Mouse (Mus musculus) spleen, adult 2 months (tissue): ENCODE results near the gene Spata22.

Experiments used
- CTCF ChIP-seq: fragments of 200-500 bp; IDR thresholded peaks from 2 replicates; pipeline ENCODE4 v1.5.1; 2011; ENCODE audit warnings: mild to moderate bottlenecking, inconsistent platforms; ENCODE audit not compliant: insufficient read depth, insufficient read length, insufficient replicate concordance; ENCODE audit errors: extremely low read depth
- POLR2A ChIP-seq: fragments of 200-500 bp; IDR thresholded peaks from 2 replicates; pipeline ENCODE4 v1.6.1; 2011; ENCODE audit warnings: low read depth, low read length, inconsistent platforms

DNA sequence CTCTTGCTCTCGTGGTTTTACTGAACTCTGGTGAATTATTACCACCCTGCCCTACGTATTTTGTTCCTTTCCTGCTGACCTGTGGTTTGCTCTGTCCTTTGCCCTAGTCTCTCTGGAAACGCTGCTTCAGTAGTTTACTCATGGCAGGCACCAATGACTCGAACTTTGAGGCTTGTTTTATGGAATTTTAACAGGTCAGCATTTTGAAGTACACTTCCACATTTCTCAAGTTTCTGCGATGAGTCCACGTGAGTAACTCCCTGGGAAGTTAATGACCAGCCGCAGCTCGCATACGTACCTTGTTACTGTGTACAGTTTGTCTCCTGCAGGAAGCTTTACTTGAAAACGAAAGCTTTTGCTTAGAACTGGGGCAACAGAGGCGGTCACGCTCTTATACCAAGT, 3.1 kb upstream of the Spata22 start:
- TF ChIP-seq CTCF = no peak
- no peak for TF ChIP-seq POLR2A
